Mouse (Mus musculus): ENCODE measurements around the gene Rps2. TPM values are rescaled to one million over a fixed set of nuclear protein-coding genes. Genes with fewer than 3 reads are reported as not detected.

Gene Rps2
- polyA plus RNA-seq, 1 experiment, result 381 TPM

DNA sequence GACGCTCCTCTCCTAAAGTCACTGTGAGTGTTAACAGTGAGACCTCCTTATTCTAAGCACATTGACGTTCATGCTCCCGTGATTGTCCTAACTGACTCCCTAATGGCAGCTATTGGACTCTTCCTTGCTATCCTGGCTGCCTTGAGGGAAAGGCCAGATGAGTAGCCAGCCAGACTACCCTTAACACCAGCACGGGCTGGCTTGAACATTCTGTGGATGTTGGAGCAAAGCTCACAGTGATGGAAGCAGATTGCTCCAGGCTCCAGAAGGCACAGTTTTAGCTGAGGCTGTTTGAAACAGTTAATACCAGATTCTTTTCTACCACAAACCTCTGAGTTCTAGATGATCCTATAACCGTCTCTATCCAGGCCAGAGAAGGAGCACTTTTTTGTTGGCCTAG lies 26.0 kb downstream of the Rps2 start:
- no peak overlapping the region for H3K4me3 ChIP-seq (ENCODE audit: insufficient read depth, poor library complexity, severe bottlenecking)
- no peaks in the 10 kb centered on the region for H3K79me3 ChIP-seq (ENCODE audit: low read depth)
- no peaks in the 10 kb centered on the region for H3K36me3 ChIP-seq (ENCODE audit: control insufficient read depth, insufficient read depth)
- TF ChIP-seq MAX (IDR thresholded peaks at IDR 0.05), result no peak
- TF ChIP-seq USF1 (IDR thresholded peaks at IDR 0.05; ENCODE audit: low read depth), result no peak
- no peak for TF ChIP-seq CEBPB (IDR thresholded peaks at IDR 0.05; ENCODE audit: low read depth)
- TF ChIP-seq MYOG (IDR thresholded peaks at IDR 0.05; ENCODE audit: control insufficient read depth, extremely low read depth, insufficient read length), result no peak
- no peak for TF ChIP-seq CTCF (IDR thresholded peaks at IDR 0.05; ENCODE audit: control insufficient read depth, insufficient read depth, insufficient read length)
- TF ChIP-seq FOSL1 (IDR thresholded peaks at IDR 0.05; ENCODE audit: insufficient read depth, low read length, poor library complexity, severe bottlenecking), result no peak
- TF ChIP-seq MYOD1 (IDR thresholded peaks at IDR 0.05; ENCODE audit: control insufficient read depth, insufficient read length, low read depth), result no peak
- no peaks in the 10 kb centered on the region for H3K79me2 ChIP-seq (ENCODE audit: control insufficient read depth, insufficient read depth)
- no peaks in the 10 kb centered on the region for H3K27me3 ChIP-seq (ENCODE audit: control insufficient read depth, insufficient read depth, insufficient read length)
- no peak overlapping the region for H3ac ChIP-seq (ENCODE audit: control insufficient read depth, insufficient read length, low read depth)

DNA sequence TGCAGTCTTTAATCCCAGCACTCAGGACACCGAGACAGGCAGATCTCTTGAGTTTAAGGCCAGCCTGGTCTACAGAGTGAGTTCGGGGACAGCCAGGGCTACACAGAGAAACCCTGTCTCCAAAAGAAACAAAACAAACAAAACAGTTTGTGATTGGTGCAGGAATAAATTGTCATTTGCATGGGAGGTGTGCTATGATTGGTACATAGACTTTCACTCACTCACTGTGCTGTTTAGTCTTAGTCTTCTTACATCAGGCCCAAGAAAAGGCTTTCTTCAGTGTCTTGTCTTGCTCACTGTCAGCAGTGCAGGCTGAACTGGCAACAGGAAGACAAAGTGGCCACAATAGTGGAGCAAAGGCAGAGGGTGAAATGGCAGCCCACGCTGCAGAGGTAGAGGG lies 26.5 kb downstream of the Rps2 start:
- TF ChIP-seq FOSL1 (IDR thresholded peaks at IDR 0.05; ENCODE audit: insufficient read depth, low read length, poor library complexity, severe bottlenecking), result no peak
- no peak for TF ChIP-seq USF1 (IDR thresholded peaks at IDR 0.05; ENCODE audit: low read depth)
- no peak for TF ChIP-seq MAX (IDR thresholded peaks at IDR 0.05)
- TF ChIP-seq MYOD1 (IDR thresholded peaks at IDR 0.05; ENCODE audit: control insufficient read depth, insufficient read length, low read depth), result no peak
- TF ChIP-seq CEBPB (IDR thresholded peaks at IDR 0.05; ENCODE audit: low read depth), result no peak
- TF ChIP-seq MYOG (IDR thresholded peaks at IDR 0.05; ENCODE audit: control insufficient read depth, extremely low read depth, insufficient read length), result no peak
- TF ChIP-seq CTCF (IDR thresholded peaks at IDR 0.05; ENCODE audit: control insufficient read depth, insufficient read depth, insufficient read length), result no peak
- Histone ChIP-seq H3K79me3 (ENCODE audit: low read depth) (no peaks in the 10 kb centered on the region), H3K27me3 (ENCODE audit: control insufficient read depth, insufficient read depth, insufficient read length) (no peaks in the 10 kb centered on the region), H3ac (ENCODE audit: control insufficient read depth, insufficient read length, low read depth) (no peak overlapping the region), H3K4me3 (ENCODE audit: insufficient read depth, poor library complexity, severe bottlenecking) (no peak overlapping the region), H3K79me2 (ENCODE audit: control insufficient read depth, insufficient read depth) (no peaks in the 10 kb centered on the region), H3K36me3 (ENCODE audit: control insufficient read depth, insufficient read depth) (no peaks in the 10 kb centered on the region)

DNA sequence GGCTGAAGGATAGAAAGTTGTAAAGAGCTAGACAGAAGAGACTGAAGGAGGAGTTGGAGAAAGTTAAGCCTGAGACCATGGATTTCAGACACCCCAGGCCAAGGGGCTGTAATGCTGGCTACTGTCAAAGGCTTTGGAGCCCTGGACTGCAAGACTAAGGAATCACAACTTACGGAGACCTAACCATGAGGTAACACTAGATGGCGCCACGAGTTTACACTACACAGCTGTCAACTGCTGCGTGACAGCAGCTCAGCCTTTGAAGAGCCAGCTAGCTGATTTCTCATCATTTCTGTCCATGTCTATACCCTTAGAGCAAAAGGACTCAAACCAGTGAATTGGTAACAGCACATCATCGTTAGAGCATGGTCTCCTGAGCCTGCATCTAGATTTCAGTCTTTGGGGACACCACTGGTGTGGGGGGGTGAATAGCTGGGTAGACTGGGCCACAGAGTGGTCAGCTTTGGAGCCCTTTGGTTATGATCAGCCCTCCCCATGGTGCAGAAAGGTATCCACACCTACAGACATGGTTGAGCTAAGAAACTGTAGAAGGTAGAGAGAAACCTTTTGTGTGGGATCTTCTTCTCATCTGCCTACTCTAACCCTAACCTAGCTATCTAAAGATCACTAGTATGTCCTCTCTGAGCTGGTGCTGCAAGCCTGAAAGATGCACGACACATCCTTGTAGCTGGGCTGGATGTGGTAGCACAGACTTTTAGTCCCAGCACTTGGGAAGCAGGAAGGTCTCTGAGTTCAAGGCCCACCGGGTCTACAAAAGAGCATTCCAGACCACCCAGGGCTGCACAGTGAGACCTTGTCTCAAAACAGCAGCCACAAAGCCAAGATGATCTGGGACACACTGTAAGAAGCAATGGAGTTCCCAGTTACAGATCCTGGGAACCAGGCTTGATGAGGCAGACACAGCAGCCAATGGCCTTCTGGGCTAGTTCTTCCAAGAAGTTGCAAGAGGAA lies 27.9 kb downstream of the Rps2 start:
- Histone ChIP-seq H3K4me3 (ENCODE audit: insufficient read depth, poor library complexity, severe bottlenecking) (no peak overlapping the region), H3K79me3 (ENCODE audit: low read depth) (no peaks in the 10 kb centered on the region), H3K27me3 (ENCODE audit: control insufficient read depth, insufficient read depth, insufficient read length) (peaks cover 6% of the 10 kb centered on the region), H3K79me2 (ENCODE audit: control insufficient read depth, insufficient read depth) (no peaks in the 10 kb centered on the region), H3ac (ENCODE audit: control insufficient read depth, insufficient read length, low read depth) (no peak overlapping the region), H3K36me3 (ENCODE audit: control insufficient read depth, insufficient read depth) (no peaks in the 10 kb centered on the region)
- TF ChIP-seq MAX (IDR thresholded peaks at IDR 0.05) (peak; percentile 30), CTCF (IDR thresholded peaks at IDR 0.05; ENCODE audit: control insufficient read depth, insufficient read depth, insufficient read length) (peak; percentile 54), CEBPB (IDR thresholded peaks at IDR 0.05; ENCODE audit: low read depth) (no peak)

DNA sequence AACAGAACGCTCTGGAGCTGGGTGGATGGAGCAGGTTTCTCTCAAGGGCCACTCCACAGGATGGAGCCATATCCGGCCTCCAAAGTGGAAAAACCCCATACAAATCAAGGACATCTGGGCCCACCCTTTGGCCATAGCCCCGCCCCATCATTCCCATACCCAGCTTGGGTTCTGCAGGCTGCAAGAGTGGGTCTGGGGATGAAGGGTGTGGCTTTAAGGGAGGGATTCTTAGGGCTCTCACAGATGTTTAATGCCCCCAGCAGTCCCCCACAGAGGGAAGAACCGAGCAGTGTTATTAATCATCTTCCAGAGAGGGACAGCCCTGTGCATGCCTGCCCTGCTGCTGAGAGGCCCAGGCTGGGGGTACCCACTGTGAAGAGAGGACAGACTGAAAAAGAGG lies 29.1 kb downstream of the Rps2 start:
- no peaks in the 10 kb centered on the region for H3K79me3 ChIP-seq (ENCODE audit: low read depth)
- no peak overlapping the region for H3K4me3 ChIP-seq (ENCODE audit: insufficient read depth, poor library complexity, severe bottlenecking)
- H3K27me3 ChIP-seq (ENCODE audit: control insufficient read depth, insufficient read depth, insufficient read length), result peaks cover 18% of the 10 kb centered on the region
- H3K36me3 ChIP-seq (ENCODE audit: control insufficient read depth, insufficient read depth), result no peaks in the 10 kb centered on the region
- H3ac ChIP-seq (ENCODE audit: control insufficient read depth, insufficient read length, low read depth), result no peak overlapping the region
- TF ChIP-seq USF1 (IDR thresholded peaks at IDR 0.05; ENCODE audit: low read depth) (no peak), MAX (IDR thresholded peaks at IDR 0.05) (no peak), MYOD1 (IDR thresholded peaks at IDR 0.05; ENCODE audit: control insufficient read depth, insufficient read length, low read depth) (no peak), MYOG (IDR thresholded peaks at IDR 0.05; ENCODE audit: control insufficient read depth, extremely low read depth, insufficient read length) (no peak), CEBPB (IDR thresholded peaks at IDR 0.05; ENCODE audit: low read depth) (no peak), CTCF (IDR thresholded peaks at IDR 0.05; ENCODE audit: control insufficient read depth, insufficient read depth, insufficient read length) (no peak), FOSL1 (IDR thresholded peaks at IDR 0.05; ENCODE audit: insufficient read depth, low read length, poor library complexity, severe bottlenecking) (no peak)
- H3K79me2 ChIP-seq (ENCODE audit: control insufficient read depth, insufficient read depth), result no peaks in the 10 kb centered on the region

DNA sequence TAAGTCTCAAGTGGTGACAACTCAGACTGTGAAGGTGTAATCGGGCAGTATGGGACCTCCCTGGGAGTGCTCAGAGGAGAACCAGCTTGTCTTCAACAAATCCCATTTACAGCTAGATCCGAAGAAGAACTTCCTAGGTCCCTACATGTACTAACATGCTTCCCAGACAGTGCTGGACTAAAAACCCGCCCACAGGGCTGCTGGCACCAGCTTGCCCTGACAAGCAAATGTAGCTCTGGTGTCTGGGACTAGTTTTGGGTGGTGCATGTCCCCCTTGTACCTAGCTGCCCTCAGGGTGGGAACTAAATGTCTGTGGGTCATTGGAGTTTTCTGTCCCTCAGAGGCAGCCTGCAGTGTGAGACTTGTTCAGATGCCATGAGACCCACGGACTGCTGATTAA lies 33.6 kb downstream of the Rps2 start:
- TF ChIP-seq CTCF (IDR thresholded peaks at IDR 0.05; ENCODE audit: control insufficient read depth, insufficient read depth, insufficient read length), result no peak
- TF ChIP-seq MYOG (IDR thresholded peaks at IDR 0.05; ENCODE audit: control insufficient read depth, extremely low read depth, insufficient read length), result no peak
- no peak for TF ChIP-seq MYOD1 (IDR thresholded peaks at IDR 0.05; ENCODE audit: control insufficient read depth, insufficient read length, low read depth)
- no peak for TF ChIP-seq USF1 (IDR thresholded peaks at IDR 0.05; ENCODE audit: low read depth)
- TF ChIP-seq CEBPB (IDR thresholded peaks at IDR 0.05; ENCODE audit: low read depth), result no peak
- TF ChIP-seq FOSL1 (IDR thresholded peaks at IDR 0.05; ENCODE audit: insufficient read depth, low read length, poor library complexity, severe bottlenecking), result no peak
- no peak for TF ChIP-seq MAX (IDR thresholded peaks at IDR 0.05)
- H3K79me2 ChIP-seq (ENCODE audit: control insufficient read depth, insufficient read depth), result no peaks in the 10 kb centered on the region
- H3K79me3 ChIP-seq (ENCODE audit: low read depth), result no peaks in the 10 kb centered on the region
- H3ac ChIP-seq (ENCODE audit: control insufficient read depth, insufficient read length, low read depth), result no peak overlapping the region
- no peaks in the 10 kb centered on the region for H3K36me3 ChIP-seq (ENCODE audit: control insufficient read depth, insufficient read depth)
- H3K4me3 ChIP-seq (ENCODE audit: insufficient read depth, poor library complexity, severe bottlenecking), result no peak overlapping the region
- H3K27me3 ChIP-seq (ENCODE audit: control insufficient read depth, insufficient read depth, insufficient read length), result peaks cover 62% of the 10 kb centered on the region

All from C2C12 (cell line).